Mouse (Mus musculus) left cerebral cortex, postnatal 10 days (tissue): ENCODE measurements at regions not wholly inside any gene's neighbourhood (a gene's known extent, or its start where the extent isn't known, plus 50 kb on each side); places are given as distances from the start of the nearest gene placed in this dataset.

Source experiments
- DNase-seq, 2 experiments: peaks; one replicate each; pipeline ENCODE4 v3.0.0; 2021 to 2022; ENCODE audit warnings: low spot score in 2 of 2, mixed read lengths in 1 of 2; ENCODE audit errors: extremely low spot score in 1 of 2
- intact Hi-C: fragments of 180-260 bp; cut with DNase I; formaldehyde crosslinking; loops from one replicate; pipeline ENCODE4 v1.15.1; 2025

DNA sequence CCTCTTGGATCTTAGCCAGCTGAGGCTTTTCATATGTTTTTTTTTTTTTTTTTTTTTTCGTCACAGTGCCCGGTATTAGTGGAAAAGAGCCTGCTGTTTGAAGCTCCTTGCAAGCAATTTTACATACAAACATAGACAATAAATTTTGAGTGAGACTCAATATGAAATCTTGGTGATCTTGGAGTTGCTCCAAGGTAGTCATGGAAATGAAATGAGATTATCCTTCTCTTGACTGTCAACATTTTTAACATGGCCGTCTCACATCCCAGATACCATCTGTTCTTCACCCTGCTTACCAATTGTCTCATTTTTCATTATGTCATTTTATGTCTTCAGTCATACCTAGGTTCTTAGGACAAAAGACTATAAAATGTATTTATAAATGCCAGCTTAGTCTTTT is 971.4 kb upstream of the Lrrn3 start:
- peak in 1 of 2 experiments; percentile 4 for DNase-seq
- intact Hi-C loops, result no loop called here

DNA sequence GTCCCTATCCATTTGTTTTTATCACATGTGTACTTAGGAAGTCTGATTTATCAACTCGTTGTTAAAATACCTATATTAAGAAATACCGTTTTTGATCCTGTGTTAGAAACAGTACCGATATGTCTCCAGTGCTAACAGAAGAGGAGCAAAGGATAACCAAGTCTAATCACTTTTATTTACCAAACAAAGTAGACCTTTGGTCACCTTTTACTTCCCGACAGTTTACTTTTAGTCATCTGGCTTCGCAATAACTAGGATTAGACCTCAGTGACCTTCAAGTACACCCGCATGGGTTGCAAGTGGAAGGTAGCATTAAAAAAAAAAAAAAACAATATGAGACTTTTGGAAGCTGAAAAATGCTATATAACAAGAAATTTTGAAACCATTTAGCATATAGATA is 949.4 kb upstream of the Lrrn3 start:
- intact Hi-C loops, result no loop called here
- no peak for DNase-seq

DNA sequence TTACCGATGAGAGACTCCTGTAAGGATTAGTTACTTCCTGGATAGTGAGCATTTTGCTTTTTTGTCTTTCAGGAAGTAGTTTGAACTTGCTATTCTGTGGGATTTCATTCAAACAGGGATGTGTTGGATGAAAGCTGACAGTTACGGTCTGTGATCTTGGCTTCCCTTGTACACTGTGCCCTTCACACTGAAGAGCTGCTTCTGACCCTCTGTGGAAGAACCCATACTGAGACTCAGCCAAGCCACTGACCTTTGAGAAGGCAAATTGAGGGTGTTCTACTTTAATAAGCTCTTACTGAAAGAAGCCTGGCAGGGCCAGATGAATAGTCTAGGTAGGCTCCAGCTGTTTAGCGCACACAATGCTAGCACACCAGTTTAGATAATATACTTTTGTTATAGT is 941.2 kb upstream of the Lrrn3 start:
- DNase-seq, result no peak
- intact Hi-C loops, result no loop called here
